Comparison of ENCODE assay signal across 26 mouse cellular contexts in genomic region chr11:121200781-121201180, GRCm38 (mm10). TPM values are rescaled to one million over a fixed set of nuclear protein-coding genes. Genes with fewer than 3 reads are reported as not detected.
A peak's percentile ranks its signal among the peaks of the same experiment; 100 is the strongest.
DNase-seq lines count a peak whose midpoint lies in the region; ATAC-seq lines count a peak whose summit lies in the region.
"Had no signal": no experiment of that assay in that cellular context is flagged by ENCODE, and none has a peak within 500 bp of the region (broad histone marks: within the 10 kb centered on the region; RNA-seq: fewer than 3 reads in every experiment).

No protein-coding gene starts in this region.

- H3K4me2 ChIP-seq in lung, embryonic 15.5 days = no peak overlapping the region
- H3K4me2 ChIP-seq: embryonic facial prominence, embryonic 13.5 days; forebrain, embryonic 12.5 days; forebrain, embryonic 15.5 days; heart, embryonic 12.5 days; heart, embryonic 15.5 days had no signal

- no peak overlapping the region for H3K9ac ChIP-seq in lung, embryonic 15.5 days
- H3K9ac ChIP-seq: embryonic facial prominence, embryonic 13.5 days; forebrain, embryonic 12.5 days; forebrain, embryonic 15.5 days; heart, embryonic 12.5 days; heart, embryonic 15.5 days had no signal

- H3K9me3 ChIP-seq in lung, embryonic 15.5 days = no peaks in the 10 kb centered on the region
- H3K9me3 ChIP-seq: embryonic facial prominence, embryonic 10.5 days; embryonic facial prominence, embryonic 13.5 days; forebrain, embryonic 12.5 days; forebrain, embryonic 15.5 days; heart, embryonic 12.5 days; heart, embryonic 15.5 days had no signal

- no peak overlapping the region for H3K4me3 ChIP-seq in lung, embryonic 15.5 days
- H3K4me3 ChIP-seq: embryonic facial prominence, embryonic 10.5 days; embryonic facial prominence, embryonic 13.5 days; erythroblast, embryonic 14.5 days; forebrain, embryonic 12.5 days; forebrain, embryonic 15.5 days; heart, embryonic 12.5 days; heart, embryonic 15.5 days had no signal

- 77% methylated on average over 6 of the region's 6 CpGs for WGBS in lung, embryonic 15.5 days

- peak overlapping the region; percentile 19; the same call in 1 of the 2 replicates for H3K27ac ChIP-seq in lung, embryonic 15.5 days
- H3K27ac ChIP-seq: embryonic facial prominence, embryonic 10.5 days; embryonic facial prominence, embryonic 13.5 days; forebrain, embryonic 12.5 days; forebrain, embryonic 15.5 days; heart, embryonic 15.5 days had no signal

- DNase-seq in kidney, adult 11 months = peak; percentile 64
- no peak for DNase-seq in kidney, postnatal 10 days
- peak; percentile 63 to 68 for DNase-seq in kidney, adult 8-10 months
- DNase-seq in kidney, postnatal 4 days = no peak
- no peak for DNase-seq in lung, postnatal 4 days
- DNase-seq in kidney, postnatal 36 days = peak; percentile 55 to 75
- DNase-seq: adrenal gland, adult 8-10 months; adrenal gland, postnatal 25 days; cerebellum, adult 11-12 months; cerebellum, adult 8-10 months; cerebellum, postnatal 10 days; cerebellum, postnatal 36 days; embryo, embryonic 11 days; gastrocnemius, postnatal 25 days; heart, adult 18-20 months; heart, postnatal 10 days; heart, postnatal 36 days had no signal

- no peaks in the 10 kb centered on the region for H3K36me3 ChIP-seq in lung, embryonic 15.5 days
- H3K36me3 ChIP-seq: forebrain, embryonic 12.5 days; forebrain, embryonic 15.5 days; heart, embryonic 15.5 days had no signal

- peaks cover 45% of the 10 kb centered on the region for H3K4me1 ChIP-seq in lung, embryonic 15.5 days

- no peak for ATAC-seq in lung, embryonic 15.5 days (ENCODE audit: borderline replicate concordance, extremely low read depth, low FRiP score, low TSS enrichment)
- ATAC-seq: activated CD4-positive, CD25-positive, alpha-beta regulatory T cell, adult 4 months; forebrain, embryonic 15.5 days had no signal

- H3K27me3 ChIP-seq in lung, embryonic 15.5 days = no peaks in the 10 kb centered on the region
- H3K27me3 ChIP-seq: embryonic facial prominence, embryonic 13.5 days; forebrain, embryonic 12.5 days; forebrain, embryonic 15.5 days; heart, embryonic 12.5 days; heart, embryonic 15.5 days had no signal

RNA-seq across cellular contexts. Expression of gene Hexdc, which starts 3.5 kb away (rescaled TPM):
- 5.9 and 8.8 TPM in 2 replicates for polyA plus RNA-seq in lung, embryonic 15.5 days (2015; fragmentation: Nextera tagmentation; extraction: Ambion mirVana)

RNA-seq across cellular contexts. Expression of gene Ogfod3, which starts 3.7 kb away (rescaled TPM):
- 25.7 and 27.9 TPM in 2 replicates for polyA plus RNA-seq in lung, embryonic 15.5 days (2015; fragmentation: Nextera tagmentation; extraction: Ambion mirVana)

RNA-seq across cellular contexts. Expression of gene Cybc1, which starts 28.3 kb away (rescaled TPM):
- 35.2 and 35.3 TPM in 2 replicates for polyA plus RNA-seq in lung, embryonic 15.5 days (2015; fragmentation: Nextera tagmentation; extraction: Ambion mirVana)

RNA-seq across cellular contexts. Expression of gene Narf, which starts 36.3 kb away (rescaled TPM):
- polyA plus RNA-seq in lung, embryonic 15.5 days (2015; fragmentation: Nextera tagmentation; extraction: Ambion mirVana) = 47.7 and 51.9 TPM in 2 replicates

RNA-seq across cellular contexts. Expression of gene Uts2r, which starts 40.7 kb away (rescaled TPM):
- 0.09 TPM in 1 of 2 replicates, not detected in the other for polyA plus RNA-seq in lung, embryonic 15.5 days (2015; fragmentation: Nextera tagmentation; extraction: Ambion mirVana)
- polyA plus RNA-seq: activated CD4-positive, CD25-positive, alpha-beta regulatory T cell, adult 4 months; embryonic facial prominence, embryonic 10.5 days; embryonic facial prominence, embryonic 13.5 days; forebrain, embryonic 12.5 days; forebrain, embryonic 15.5 days; heart, embryonic 12.5 days; heart, embryonic 15.5 days had no signal

Comparison
In these comparisons a context has a peak if more than half of its experiments do, and no peak if none do; other contexts are left out.
1. DNase-seq: peak in kidney, adult 11 months (single experiment), kidney, adult 8-10 months (2 of 2) and kidney, postnatal 36 days (2 of 2); none in kidney, postnatal 10 days (single experiment), kidney, postnatal 4 days (0 of 2) and lung, postnatal 4 days (0 of 2).